Mouse (Mus musculus) left cerebral cortex, postnatal 14 days (tissue): Measurements from ENCODE around the gene Gm42421. TPM values are rescaled to one million over a fixed set of nuclear protein-coding genes. Genes with fewer than 3 reads are reported as not detected.

Source experiments
- DNase-seq, 2 experiments: peaks; one replicate each; pipeline ENCODE4 v3.0.0; 2021 to 2022; ENCODE audit warnings: low spot score in 2 of 2, mixed read lengths in 1 of 2
- intact Hi-C: fragments of 180-260 bp; cut with DNase I; formaldehyde crosslinking; loops from one replicate; pipeline ENCODE4 v1.15.1; 2025
- total RNA-seq, 2 experiments: library from RNA; stranded (reverse); gene quantifications; 2 replicates each; pipeline ENCODE4 v1.2.3; 2021

Gene Gm42421
- total RNA-seq, 2 experiments from 2014 or later: 0.90 to 2.7 TPM

- intact Hi-C loops: no loop called here
- DNase-seq: no peak
These were observed 54.4 kb downstream of the Gm42421 start for GRCm38 (mm10) chr5:143982361-143982760.

GRCm38 (mm10) chr5:143985381-143985780 is 57.4 kb downstream of the Gm42421 start:
- DNase-seq: no peak
- intact Hi-C loops: no loop called here

Other genes starting within 250 kb of the Gm42421 start
- 10 to 100 TPM; 21.7 to 25.3 TPM for gene Usp42, start 195.9 kb upstream of the Gm42421 start, total RNA-seq
- gene Eif2ak1, start 110.4 kb upstream of the Gm42421 start, total RNA-seq: 10 to 100 TPM; 44.5 to 47.0 TPM
- gene Ankrd61, start 30.5 kb upstream of the Gm42421 start, total RNA-seq: not detected
- 10 to 100 TPM; 40.0 to 42.0 TPM for gene Aimp2, start 18.3 kb upstream of the Gm42421 start, total RNA-seq
- 10 to 100 TPM; 16.9 to 19.0 TPM for gene Pms2, start 18.2 kb upstream of the Gm42421 start, total RNA-seq
- gene Rsph10b, start 4.9 kb downstream of the Gm42421 start, total RNA-seq: 1 to 10 TPM; 3.6 to 5.6 TPM
- gene Ccz1, start 86.7 kb downstream of the Gm42421 start, total RNA-seq: 10 to 100 TPM; 44.7 to 47.3 TPM
- 1 to 10 TPM; 1.9 to 2.2 TPM for gene Ocm, start 98.5 kb downstream of the Gm42421 start, total RNA-seq
- 100 to 1,000 TPM; 150 to 166 TPM for gene Lmtk2, start 172.3 kb downstream of the Gm42421 start, total RNA-seq